Mouse (Mus musculus): ENCODE measurements around the gene Rhbdl2. TPM values are rescaled to one million over a fixed set of nuclear protein-coding genes. Genes with fewer than 3 reads are reported as not detected.

Rhbdl2 gene
- polyA plus RNA-seq, 1 experiment from 2014 or later, result 1.4 TPM

- H3K4me1 ChIP-seq (ENCODE audit: control insufficient read depth, insufficient read depth, low read length), result peaks cover 22% of the 10 kb centered on the region
- peak overlapping the region; percentile 36; the same call in 1 of the 2 replicates for H3K9ac ChIP-seq (replicated peaks; ENCODE audit: low read length)
- H3K27me3 ChIP-seq (ENCODE audit: control insufficient read depth, insufficient read depth, low read length), result no peaks in the 10 kb centered on the region
- DNase-seq (peak; percentile 50), ATAC-seq (ENCODE audit: low FRiP score, low TSS enrichment) (no peak)
- H3K9me3 ChIP-seq (ENCODE audit: control insufficient read depth, low read length), result no peaks in the 10 kb centered on the region
- 1% methylated on average over 8 of the region's 8 CpGs for WGBS
- peak overlapping the region; percentile 100 for H3K4me3 ChIP-seq (replicated peaks; ENCODE audit: low read depth, low read length)
- H3K27ac ChIP-seq (replicated peaks; ENCODE audit: low read depth, low read length), result peak overlapping the region; percentile 93; the same call in 1 of the 2 replicates
- H3K4me2 ChIP-seq (ENCODE audit: low read length), result peak overlapping the region; percentile 77
- H3K36me3 ChIP-seq (ENCODE audit: control insufficient read depth, insufficient read depth, low read length), result no peaks in the 10 kb centered on the region
These were observed 36.9 kb upstream of the Rhbdl2 start for GRCm38 (mm10) chr4:123750707-123751312.

- H3K9me3 ChIP-seq (ENCODE audit: control insufficient read depth, low read length), result no peaks in the 10 kb centered on the region
- H3K4me1 ChIP-seq (ENCODE audit: control insufficient read depth, insufficient read depth, low read length), result no peaks in the 10 kb centered on the region
- no peak overlapping the region for H3K4me3 ChIP-seq (replicated peaks; ENCODE audit: low read depth, low read length)
- no peaks in the 10 kb centered on the region for H3K36me3 ChIP-seq (ENCODE audit: control insufficient read depth, insufficient read depth, low read length)
- DNase-seq (peak; percentile 52), ATAC-seq (ENCODE audit: low FRiP score, low TSS enrichment) (no peak)
- no peaks in the 10 kb centered on the region for H3K27me3 ChIP-seq (ENCODE audit: control insufficient read depth, insufficient read depth, low read length)
- no peak overlapping the region for H3K4me2 ChIP-seq (ENCODE audit: low read length)
- H3K9ac ChIP-seq (replicated peaks; ENCODE audit: low read length), result no peak overlapping the region
- WGBS, result 56% methylated on average over 4 of the region's 4 CpGs
- H3K27ac ChIP-seq (replicated peaks; ENCODE audit: low read depth, low read length), result no peak overlapping the region
These were observed 29.4 kb upstream of the Rhbdl2 start for GRCm38 (mm10) chr4:123758306-123758705.

- no peak for ATAC-seq (ENCODE audit: low FRiP score, low TSS enrichment)
- Histone ChIP-seq H3K27ac (replicated peaks; ENCODE audit: low read depth, low read length) (no peak overlapping the region), H3K4me1 (ENCODE audit: control insufficient read depth, insufficient read depth, low read length) (no peaks in the 10 kb centered on the region), H3K4me2 (ENCODE audit: low read length) (no peak overlapping the region), H3K9ac (replicated peaks; ENCODE audit: low read length) (no peak overlapping the region), H3K36me3 (ENCODE audit: control insufficient read depth, insufficient read depth, low read length) (no peaks in the 10 kb centered on the region), H3K4me3 (replicated peaks; ENCODE audit: low read depth, low read length) (no peak overlapping the region), H3K27me3 (ENCODE audit: control insufficient read depth, insufficient read depth, low read length) (no peaks in the 10 kb centered on the region), H3K9me3 (ENCODE audit: control insufficient read depth, low read length) (no peaks in the 10 kb centered on the region)
- 82% methylated on average over 6 of the region's 6 CpGs for WGBS
- DNase-seq, result no peak
These were observed 22.6 kb upstream of the Rhbdl2 start for GRCm38 (mm10) chr4:123765071-123765470.

GRCm38 (mm10) chr4:123767807-123768206 is 19.9 kb upstream of the Rhbdl2 start:
- ATAC-seq (ENCODE audit: low FRiP score, low TSS enrichment), result no peak
- Histone ChIP-seq H3K9ac (replicated peaks; ENCODE audit: low read length) (no peak overlapping the region), H3K36me3 (ENCODE audit: control insufficient read depth, insufficient read depth, low read length) (no peaks in the 10 kb centered on the region), H3K4me1 (ENCODE audit: control insufficient read depth, insufficient read depth, low read length) (no peaks in the 10 kb centered on the region), H3K4me2 (ENCODE audit: low read length) (no peak overlapping the region), H3K27me3 (ENCODE audit: control insufficient read depth, insufficient read depth, low read length) (no peaks in the 10 kb centered on the region), H3K27ac (replicated peaks; ENCODE audit: low read depth, low read length) (no peak overlapping the region), H3K9me3 (ENCODE audit: control insufficient read depth, low read length) (no peaks in the 10 kb centered on the region), H3K4me3 (replicated peaks; ENCODE audit: low read depth, low read length) (no peak overlapping the region)
- WGBS, result 82% methylated on average over 3 of the region's 3 CpGs
- no peak for DNase-seq

GRCm38 (mm10) chr4:123768234-123768633 is 19.4 kb upstream of the Rhbdl2 start:
- 75% methylated on average over 4 of the region's 4 CpGs for WGBS
- Histone ChIP-seq H3K9me3 (ENCODE audit: control insufficient read depth, low read length) (no peaks in the 10 kb centered on the region), H3K27me3 (ENCODE audit: control insufficient read depth, insufficient read depth, low read length) (no peaks in the 10 kb centered on the region), H3K9ac (replicated peaks; ENCODE audit: low read length) (no peak overlapping the region), H3K36me3 (ENCODE audit: control insufficient read depth, insufficient read depth, low read length) (no peaks in the 10 kb centered on the region), H3K27ac (replicated peaks; ENCODE audit: low read depth, low read length) (no peak overlapping the region), H3K4me2 (ENCODE audit: low read length) (no peak overlapping the region), H3K4me1 (ENCODE audit: control insufficient read depth, insufficient read depth, low read length) (no peaks in the 10 kb centered on the region), H3K4me3 (replicated peaks; ENCODE audit: low read depth, low read length) (no peak overlapping the region)
- no peak for ATAC-seq (ENCODE audit: low FRiP score, low TSS enrichment)
- DNase-seq, result no peak

- H3K9me3 ChIP-seq (ENCODE audit: control insufficient read depth, low read length), result no peaks in the 10 kb centered on the region
- no peak overlapping the region for H3K27ac ChIP-seq (replicated peaks; ENCODE audit: low read depth, low read length)
- DNase-seq (no peak), ATAC-seq (ENCODE audit: low FRiP score, low TSS enrichment) (no peak)
- no peaks in the 10 kb centered on the region for H3K27me3 ChIP-seq (ENCODE audit: control insufficient read depth, insufficient read depth, low read length)
- WGBS, result 89% methylated on average over 2 of the region's 2 CpGs
- no peak overlapping the region for H3K4me3 ChIP-seq (replicated peaks; ENCODE audit: low read depth, low read length)
- H3K4me2 ChIP-seq (ENCODE audit: low read length), result no peak overlapping the region
- peaks cover 5% of the 10 kb centered on the region for H3K4me1 ChIP-seq (ENCODE audit: control insufficient read depth, insufficient read depth, low read length)
- H3K36me3 ChIP-seq (ENCODE audit: control insufficient read depth, insufficient read depth, low read length), result no peaks in the 10 kb centered on the region
- no peak overlapping the region for H3K9ac ChIP-seq (replicated peaks; ENCODE audit: low read length)
These were observed 5.0 kb downstream of the Rhbdl2 start for GRCm38 (mm10) chr4:123792666-123793065.

GRCm38 (mm10) chr4:123793136-123793535 is 5.5 kb downstream of the Rhbdl2 start:
- Histone ChIP-seq H3K9ac (replicated peaks; ENCODE audit: low read length) (no peak overlapping the region), H3K27ac (replicated peaks; ENCODE audit: low read depth, low read length) (no peak overlapping the region), H3K4me2 (ENCODE audit: low read length) (no peak overlapping the region), H3K9me3 (ENCODE audit: control insufficient read depth, low read length) (no peaks in the 10 kb centered on the region), H3K36me3 (ENCODE audit: control insufficient read depth, insufficient read depth, low read length) (no peaks in the 10 kb centered on the region), H3K27me3 (ENCODE audit: control insufficient read depth, insufficient read depth, low read length) (no peaks in the 10 kb centered on the region), H3K4me1 (ENCODE audit: control insufficient read depth, insufficient read depth, low read length) (peaks cover 5% of the 10 kb centered on the region; the same call in 1 of the 2 replicates), H3K4me3 (replicated peaks; ENCODE audit: low read depth, low read length) (no peak overlapping the region)
- no peak for ATAC-seq (ENCODE audit: low FRiP score, low TSS enrichment)
- 93% methylated on average over 6 of the region's 6 CpGs for WGBS
- DNase-seq, result no peak

GRCm38 (mm10) chr4:123795057-123795456 is 7.4 kb downstream of the Rhbdl2 start:
- Histone ChIP-seq H3K4me3 (replicated peaks; ENCODE audit: low read depth, low read length) (no peak overlapping the region), H3K27me3 (ENCODE audit: control insufficient read depth, insufficient read depth, low read length) (no peaks in the 10 kb centered on the region), H3K9ac (replicated peaks; ENCODE audit: low read length) (no peak overlapping the region), H3K27ac (replicated peaks; ENCODE audit: low read depth, low read length) (no peak overlapping the region), H3K4me1 (ENCODE audit: control insufficient read depth, insufficient read depth, low read length) (peaks cover 5% of the 10 kb centered on the region; the same call in 1 of the 2 replicates), H3K9me3 (ENCODE audit: control insufficient read depth, low read length) (no peaks in the 10 kb centered on the region), H3K36me3 (ENCODE audit: control insufficient read depth, insufficient read depth, low read length) (no peaks in the 10 kb centered on the region), H3K4me2 (ENCODE audit: low read length) (no peak overlapping the region)
- WGBS, result 70% methylated on average over 2 of the region's 2 CpGs
- no peak for DNase-seq
- no peak for ATAC-seq (ENCODE audit: low FRiP score, low TSS enrichment)

- no peak overlapping the region for H3K4me3 ChIP-seq (replicated peaks; ENCODE audit: low read depth, low read length)
- H3K27ac ChIP-seq (replicated peaks; ENCODE audit: low read depth, low read length), result no peak overlapping the region
- H3K27me3 ChIP-seq (ENCODE audit: control insufficient read depth, insufficient read depth, low read length), result no peaks in the 10 kb centered on the region
- peaks cover 5% of the 10 kb centered on the region; the same call in 1 of the 2 replicates for H3K4me1 ChIP-seq (ENCODE audit: control insufficient read depth, insufficient read depth, low read length)
- no peak for DNase-seq
- no peak overlapping the region for H3K4me2 ChIP-seq (ENCODE audit: low read length)
- ATAC-seq (ENCODE audit: low FRiP score, low TSS enrichment), result no peak
- WGBS, result 86% methylated on average over 3 of the region's 3 CpGs
- no peaks in the 10 kb centered on the region for H3K36me3 ChIP-seq (ENCODE audit: control insufficient read depth, insufficient read depth, low read length)
- no peak overlapping the region for H3K9ac ChIP-seq (replicated peaks; ENCODE audit: low read length)
- no peaks in the 10 kb centered on the region for H3K9me3 ChIP-seq (ENCODE audit: control insufficient read depth, low read length)
These were observed 9.7 kb downstream of the Rhbdl2 start for GRCm38 (mm10) chr4:123797403-123797802.
